14 mouse cellular contexts compared by ENCODE assay signal in the genomic region with DNA sequence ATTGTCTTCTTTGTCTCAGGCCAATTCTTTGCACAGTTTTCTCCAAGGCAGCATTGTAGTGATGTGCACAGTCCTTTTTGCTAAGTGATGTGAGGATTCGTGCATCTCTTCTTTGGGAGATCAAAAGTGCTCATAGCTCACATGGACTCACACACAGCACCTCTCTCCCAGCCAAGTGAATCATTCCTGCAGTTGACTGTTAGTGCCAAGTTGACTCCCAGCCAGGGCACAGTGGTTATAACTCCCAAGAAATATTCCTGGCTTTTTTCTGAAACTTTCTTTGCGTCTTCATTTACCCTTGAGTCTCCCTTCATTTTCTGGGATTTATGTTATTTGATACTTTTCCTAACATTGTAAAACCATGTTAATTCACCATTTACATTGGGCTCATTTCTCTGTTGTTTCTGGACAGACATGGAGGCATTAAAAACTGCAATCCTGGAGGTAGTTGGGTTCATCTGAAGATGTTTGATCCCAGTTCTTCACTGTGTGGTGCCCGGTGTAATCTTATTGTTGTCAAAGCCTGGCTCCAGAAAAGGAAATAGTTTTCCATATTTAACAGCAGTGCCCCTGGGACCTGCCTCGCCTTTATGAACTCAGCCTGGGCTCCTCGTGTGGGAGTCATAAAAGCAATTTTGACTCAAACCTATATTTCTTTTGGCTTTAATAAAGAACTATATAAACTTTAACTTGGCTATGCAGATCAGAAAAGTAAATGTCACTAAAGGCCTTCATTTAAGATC. TPM values are rescaled to one million over a fixed set of nuclear protein-coding genes. Genes with fewer than 3 reads are reported as not detected.
A peak's percentile ranks its signal among the peaks of the same experiment; 100 is the strongest.
DNase-seq lines count a peak whose midpoint lies in the region.
"Had no signal": no experiment of that assay in that cellular context is flagged by ENCODE, and none has a peak within 500 bp of the region (broad histone marks: within the 10 kb centered on the region; RNA-seq: fewer than 3 reads in every experiment).

No protein-coding gene starts in this region.

- 73% methylated on average over 5 of the region's 5 CpGs for WGBS in heart, embryonic 10.5 days

- no peak overlapping the region for H3K27ac ChIP-seq in heart, embryonic 10.5 days
- H3K27ac ChIP-seq: forebrain, embryonic 10.5 days; hindbrain, postnatal 0 days; left cerebral cortex, adult 2 months; liver, embryonic 14.5 days; midbrain, embryonic 12.5 days had no signal

- DNase-seq in heart, adult 18-20 months: peak; percentile 59 to 60
- no peak for DNase-seq in heart, embryonic 10.5 days (ENCODE audit: low spot score)
- DNase-seq in 3134 (ENCODE audit: extremely low read depth, insufficient read length, low spot score): peak; percentile 56
- DNase-seq in adrenal gland, postnatal 25 days: peak; percentile 53
- DNase-seq in heart, adult 9 months (ENCODE audit: low spot score in 2 of 2): peak; percentile 26 to 47
- no peak for DNase-seq in ovary, postnatal 36 days (ENCODE audit: low spot score)
- DNase-seq in cerebellum, postnatal 14 days: no peak
- DNase-seq in spleen, postnatal 4 days (ENCODE audit: low spot score in 2 of 2): no peak
- DNase-seq: kidney, postnatal 14 days had no signal

- H3K4me3 ChIP-seq in heart, embryonic 10.5 days: no peak overlapping the region
- H3K4me3 ChIP-seq: forebrain, embryonic 10.5 days; left cerebral cortex, adult 2 months; midbrain, embryonic 12.5 days had no signal

- no peaks in the 10 kb centered on the region for H3K9me3 ChIP-seq in heart, embryonic 10.5 days
- H3K9me3 ChIP-seq: forebrain, embryonic 10.5 days; midbrain, embryonic 12.5 days had no signal

- H3K27me3 ChIP-seq in heart, embryonic 10.5 days (ENCODE audit: insufficient read depth, poor library complexity, severe bottlenecking): no peaks in the 10 kb centered on the region
- H3K27me3 ChIP-seq: midbrain, embryonic 12.5 days had no signal

- H3K36me3 ChIP-seq in heart, embryonic 10.5 days: no peaks in the 10 kb centered on the region
- H3K36me3 ChIP-seq: forebrain, embryonic 10.5 days; midbrain, embryonic 12.5 days had no signal

- no peaks in the 10 kb centered on the region for H3K4me1 ChIP-seq in heart, embryonic 10.5 days
- H3K4me1 ChIP-seq: forebrain, embryonic 10.5 days; midbrain, embryonic 12.5 days had no signal

RNA-seq across cellular contexts. Expression of a gene that starts 38.3 kb away (rescaled TPM):
- 1 to 10 TPM; 2.7 to 3.0 TPM for total RNA-seq in heart, adult 18-20 months (2021)
- polyA plus RNA-seq in heart, embryonic 10.5 days (2016; fragmentation: Nextera tagmentation; extraction: Ambion mirVana): 37.4 and 38.9 TPM in 2 replicates
- total RNA-seq in adrenal gland, postnatal 25 days (2021): 7.7 and 8.6 TPM in 2 replicates

Comparison
In these comparisons a context has a peak if more than half of its experiments do, and no peak if none do; other contexts are left out.
1. DNase-seq: peak in heart, adult 18-20 months (2 of 2), 3134 (single experiment), adrenal gland, postnatal 25 days (single experiment) and heart, adult 9 months (2 of 2); none in heart, embryonic 10.5 days (single experiment), ovary, postnatal 36 days (single experiment), cerebellum, postnatal 14 days (0 of 2) and spleen, postnatal 4 days (0 of 2).